Mouse (Mus musculus) bone marrow macrophage, adult 2 months (primary cell): ENCODE data around the gene Ces4a.

ENCODE experiments used
- CTCF ChIP-seq: IDR thresholded peaks from 2 replicates; pipeline ENCODE4 v1.5.1; 2012; ENCODE audit warnings: low read depth, mild to moderate bottlenecking, low read length, moderate library complexity
- POLR2A ChIP-seq: IDR thresholded peaks from 2 replicates; pipeline ENCODE4 v1.6.1; 2012; ENCODE audit warnings: mild to moderate bottlenecking, low read depth, low read length, borderline replicate concordance

- no peak for TF ChIP-seq POLR2A
- TF ChIP-seq CTCF = no peak
These were observed 37.6 kb upstream of the Ces4a start for GRCm38 (mm10) chr8:105093992-105094391.
